Mouse (Mus musculus): Measurements from ENCODE around the gene Sec24a. TPM values are rescaled to one million over a fixed set of nuclear protein-coding genes. Genes with fewer than 3 reads are reported as not detected.

Gene Sec24a
- 10.3 and 10.5 TPM in 2 replicates for polyA plus RNA-seq (2015; fragmentation: Nextera tagmentation; extraction: Ambion mirVana)

- ATAC-seq: peak; percentile 90
Measured at GRCm38 (mm10) chr11:51763213-51763907, at the start of gene Sec24a, which contains the start of gene Sar1b. Gene Sec24a, minus strand, starts transcription at chr11:51763634. Gene Sar1b, plus strand, starts transcription at chr11:51763687.

GRCm38 (mm10) chr11:51812022-51812546 is 48.6 kb upstream of the Sec24a start:
- no peak overlapping the region for H3K9ac ChIP-seq (replicated peaks; ENCODE audit: low read depth)
- WGBS: 92% methylated on average over 8 of the region's 8 CpGs
- H3K9me3 ChIP-seq (ENCODE audit: low read length): no peaks in the 10 kb centered on the region
- H3K27me3 ChIP-seq (replicated peaks; ENCODE audit: insufficient read depth, low read length): no peaks in the 10 kb centered on the region
- H3K36me3 ChIP-seq (ENCODE audit: insufficient read depth, low read length): peaks cover 27% of the 10 kb centered on the region
- ATAC-seq (no peak), DNase-seq (ENCODE audit: low spot score) (no peak)
- TF ChIP-seq EP300 (IDR thresholded peaks at IDR 0.05) (no peak), CTCF (IDR thresholded peaks at IDR 0.05) (no peak)
- H3K4me3 ChIP-seq (ENCODE audit: low read depth, low read length): no peak overlapping the region
- no peaks in the 10 kb centered on the region for H3K4me1 ChIP-seq (ENCODE audit: insufficient read depth, low read depth, low read length)
- H3K4me2 ChIP-seq (replicated peaks; ENCODE audit: low read depth, low read length): no peak overlapping the region
- H3K27ac ChIP-seq (ENCODE audit: low read length): no peak overlapping the region

More at GRCm38 (mm10) chr11:51763213-51763907, at the start of gene Sec24a, which contains the start of gene Sar1b:
- Histone ChIP-seq H3K27ac (ENCODE audit: low read length) (peak within 1 kb of the TSS; percentile 55), H3K4me3 (ENCODE audit: low read depth, low read length) (peak within 1 kb of the TSS; percentile 94), H3K27me3 (replicated peaks; ENCODE audit: insufficient read depth, low read length) (no peaks in the 10 kb centered on the region), H3K4me1 (ENCODE audit: insufficient read depth, low read depth, low read length) (peaks cover 8% of the 10 kb centered on the region; the same call in 1 of the 2 replicates), H3K4me2 (replicated peaks; ENCODE audit: low read depth, low read length) (peak within 1 kb of the TSS; percentile 87), H3K9ac (replicated peaks; ENCODE audit: low read depth) (peak within 1 kb of the TSS; percentile 94), H3K36me3 (ENCODE audit: insufficient read depth, low read length) (no peaks in the 10 kb centered on the region), H3K9me3 (ENCODE audit: low read length) (no peaks in the 10 kb centered on the region)
- DNase-seq (ENCODE audit: low spot score): peak; percentile 91
- peak; percentile 58 for TF ChIP-seq CTCF (IDR thresholded peaks at IDR 0.05)
- 0 out of 2 replicates have a peak, but pooled peaks have one; percentile 15 for TF ChIP-seq EP300 (IDR thresholded peaks at IDR 0.05)
- WGBS: under 1% methylated on average over 23 of the region's 30 CpGs

DNA sequence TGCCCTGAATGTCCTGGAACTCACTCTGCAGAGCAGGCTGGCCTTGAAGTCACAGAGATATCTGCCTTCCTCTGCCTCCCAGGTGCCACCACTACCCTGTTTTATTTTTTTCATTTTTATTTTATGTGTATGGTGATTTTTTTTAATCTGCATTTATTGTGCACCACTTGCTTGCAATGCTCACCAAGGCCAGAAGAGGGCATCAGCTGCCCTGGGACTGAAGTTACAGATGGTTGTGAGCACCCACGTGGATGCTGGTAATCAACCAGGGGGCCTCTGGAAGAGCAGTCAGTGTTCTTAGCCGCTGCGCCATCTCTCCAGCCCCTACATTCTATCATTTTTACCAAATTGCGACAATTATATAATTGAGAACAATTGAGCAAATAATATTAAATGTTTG is 47.8 kb upstream of the Sec24a start:
- ATAC-seq: no peak
- Histone ChIP-seq H3K9me3 (ENCODE audit: low read length) (no peaks in the 10 kb centered on the region), H3K36me3 (ENCODE audit: insufficient read depth, low read length) (peaks cover 21% of the 10 kb centered on the region), H3K4me1 (ENCODE audit: insufficient read depth, low read depth, low read length) (no peaks in the 10 kb centered on the region; the same call in 1 of the 2 replicates), H3K27ac (ENCODE audit: low read length) (no peak overlapping the region), H3K9ac (replicated peaks; ENCODE audit: low read depth) (no peak overlapping the region), H3K4me3 (ENCODE audit: low read depth, low read length) (no peak overlapping the region), H3K27me3 (replicated peaks; ENCODE audit: insufficient read depth, low read length) (no peaks in the 10 kb centered on the region), H3K4me2 (replicated peaks; ENCODE audit: low read depth, low read length) (no peak overlapping the region)
- DNase-seq (ENCODE audit: low spot score): no peak
- TF ChIP-seq EP300 (IDR thresholded peaks at IDR 0.05): no peak
- TF ChIP-seq CTCF (IDR thresholded peaks at IDR 0.05): peak; percentile 50
- 88% methylated on average over 4 of the region's 4 CpGs for WGBS

DNA sequence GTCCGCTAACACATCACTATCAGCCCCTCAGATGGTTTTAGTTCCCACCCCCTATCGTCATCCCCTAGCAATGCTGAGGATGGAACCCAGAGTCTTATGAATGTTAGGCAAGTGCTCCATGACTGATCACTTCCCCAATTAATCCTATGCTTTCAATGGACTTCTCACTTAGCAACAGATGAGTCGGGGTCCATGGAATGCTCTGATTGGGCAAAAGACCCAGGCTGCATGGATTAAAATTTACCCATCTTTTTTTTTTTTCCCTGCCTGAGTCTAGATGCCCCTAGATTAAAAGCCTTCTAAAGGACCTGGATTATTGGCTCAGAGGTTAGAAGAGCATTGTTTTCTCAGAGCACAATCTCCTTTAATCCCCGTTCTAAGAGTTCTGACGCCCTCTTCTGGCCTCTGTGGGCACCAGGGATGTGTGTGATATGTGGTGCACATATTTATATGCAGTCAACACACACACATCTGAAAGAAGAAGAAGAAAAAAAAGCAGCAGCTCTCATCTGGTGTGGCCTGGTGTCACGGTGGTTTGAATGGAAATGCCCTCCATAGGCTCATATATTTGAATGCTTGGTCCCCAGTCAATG is 46.3 kb upstream of the Sec24a start:
- 54% methylated on average over 6 of the region's 6 CpGs for WGBS
- peak; percentile 76 for DNase-seq (ENCODE audit: low spot score)
- no peak for TF ChIP-seq EP300 (IDR thresholded peaks at IDR 0.05)
- TF ChIP-seq CTCF (IDR thresholded peaks at IDR 0.05): peak; percentile 39

DNA sequence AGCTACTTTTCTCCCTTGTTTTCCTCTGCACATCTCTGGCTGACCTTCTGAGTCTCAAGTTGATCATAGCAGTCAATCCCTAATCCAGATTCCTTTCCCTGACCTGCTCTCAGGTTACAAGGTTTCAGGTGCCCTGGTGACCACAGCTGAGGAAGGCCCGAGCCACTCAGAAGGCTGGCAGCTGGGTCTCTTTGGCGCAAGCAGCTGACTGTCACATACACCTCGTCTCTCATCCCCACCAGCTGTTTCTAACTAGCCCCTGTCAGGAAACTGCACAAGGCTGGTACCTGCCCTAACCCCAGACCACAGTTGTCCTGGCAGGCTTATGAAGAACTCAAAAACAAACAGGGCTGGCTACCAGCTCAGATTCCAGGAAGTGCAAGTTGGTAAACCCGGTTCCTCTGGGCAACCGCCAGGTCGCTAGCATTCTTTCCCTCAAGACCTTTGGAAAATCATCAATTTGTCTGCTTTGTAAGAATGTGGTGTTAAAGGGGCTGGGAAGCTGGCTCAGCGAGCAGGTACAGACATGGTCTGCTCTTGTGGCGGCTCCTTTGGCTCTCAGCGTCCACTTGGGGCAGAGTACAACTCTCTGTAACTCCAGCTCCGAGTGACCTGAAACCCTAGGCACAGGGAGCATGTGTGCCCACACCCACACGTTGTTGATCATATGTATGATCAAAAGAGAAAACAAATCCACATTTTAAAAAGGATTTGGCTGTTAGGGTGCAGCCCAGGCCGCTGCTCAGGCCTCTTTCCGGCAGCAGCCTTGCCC is 43.9 kb upstream of the Sec24a start:
- ATAC-seq: no peak
- Histone ChIP-seq H3K36me3 (ENCODE audit: insufficient read depth, low read length) (no peaks in the 10 kb centered on the region), H3K9me3 (ENCODE audit: low read length) (no peaks in the 10 kb centered on the region), H3K27me3 (replicated peaks; ENCODE audit: insufficient read depth, low read length) (no peaks in the 10 kb centered on the region), H3K4me3 (ENCODE audit: low read depth, low read length) (no peak overlapping the region), H3K4me1 (ENCODE audit: insufficient read depth, low read depth, low read length) (peaks cover 3% of the 10 kb centered on the region; the same call in 1 of the 2 replicates), H3K9ac (replicated peaks; ENCODE audit: low read depth) (no peak overlapping the region), H3K27ac (ENCODE audit: low read length) (peak overlapping the region; percentile 43; the same call in 1 of the 2 replicates), H3K4me2 (replicated peaks; ENCODE audit: low read depth, low read length) (no peak overlapping the region)
- no peak for DNase-seq (ENCODE audit: low spot score)
- TF ChIP-seq EP300 (IDR thresholded peaks at IDR 0.05) (no peak), CTCF (IDR thresholded peaks at IDR 0.05) (0 out of 2 replicates have a peak, but pooled peaks have one; percentile 12)
- WGBS: 33% methylated on average over 13 of the region's 13 CpGs

More for the DNA sequence above, 46.3 kb upstream of the Sec24a start:
- Histone ChIP-seq H3K4me1 (ENCODE audit: insufficient read depth, low read depth, low read length) (peaks cover 3% of the 10 kb centered on the region; the same call in 1 of the 2 replicates), H3K27ac (ENCODE audit: low read length) (no peak overlapping the region), H3K4me3 (ENCODE audit: low read depth, low read length) (no peak overlapping the region), H3K27me3 (replicated peaks; ENCODE audit: insufficient read depth, low read length) (no peaks in the 10 kb centered on the region), H3K9me3 (ENCODE audit: low read length) (no peaks in the 10 kb centered on the region), H3K4me2 (replicated peaks; ENCODE audit: low read depth, low read length) (no peak overlapping the region), H3K9ac (replicated peaks; ENCODE audit: low read depth) (no peak overlapping the region), H3K36me3 (ENCODE audit: insufficient read depth, low read length) (peaks cover 8% of the 10 kb centered on the region; the same call in 1 of the 2 replicates)
- 0 out of 2 replicates have a peak, but pooled peaks have one; percentile 31 for ATAC-seq

Data from lung, postnatal 0 days (tissue).